13 mouse cellular contexts compared by ENCODE assay signal in genomic region chr16:13521359-13521758, GRCm38 (mm10).
DNase-seq lines count a peak whose midpoint lies in the region; TF ChIP-seq lines count a peak whose summit lies in the region.
"Had no signal": no experiment of that assay in that cellular context is flagged by ENCODE, and none has a peak within 500 bp of the region (broad histone marks: within the 10 kb centered on the region; RNA-seq: fewer than 3 reads in every experiment).

No protein-coding gene starts in this region.

- peak; percentile 47 for DNase-seq in adrenal gland, postnatal 10 days
- DNase-seq in adrenal gland, adult 18-20 months (ENCODE audit: low spot score in 2 of 2): no peak
- peak; percentile 32 for DNase-seq in lung, postnatal 10 days
- no peak for DNase-seq in lung, postnatal 4 days
- peak; percentile 37 to 68 for DNase-seq in gastrocnemius, postnatal 36 days
- no peak for DNase-seq in right cerebral cortex, postnatal 4 days
- no peak for DNase-seq in thymus, adult 18-20 months
- DNase-seq in kidney, adult 2 months: no peak
- DNase-seq: cerebellum, adult 9-11 months; liver had no signal

- H3K27ac ChIP-seq in kidney, adult 2 months (ENCODE audit: insufficient read depth, low read depth, low read length): no peak overlapping the region
- H3K27ac ChIP-seq: forebrain, embryonic 10.5 days; lung, embryonic 15.5 days; midbrain, embryonic 12.5 days had no signal

- 65% methylated on average over 6 of the region's 6 CpGs for WGBS in kidney, adult 2 months

- no peak overlapping the region for H3K4me3 ChIP-seq in kidney, adult 2 months (ENCODE audit: insufficient read depth, low read depth, low read length)
- H3K4me3 ChIP-seq: forebrain, embryonic 10.5 days; lung, embryonic 15.5 days; midbrain, embryonic 12.5 days had no signal

- intact Hi-C loops in gastrocnemius, postnatal 36 days (cut with DNase I): no loop called here

- H3K4me1 ChIP-seq in kidney, adult 2 months (ENCODE audit: control insufficient read depth, insufficient read depth, low read length): no peaks in the 10 kb centered on the region
- H3K4me1 ChIP-seq: forebrain, embryonic 10.5 days; lung, embryonic 15.5 days; midbrain, embryonic 12.5 days had no signal

- H3K27me3 ChIP-seq in kidney, adult 2 months (replicated peaks; ENCODE audit: control insufficient read depth, insufficient read depth, low read length): no peaks in the 10 kb centered on the region
- H3K27me3 ChIP-seq: lung, embryonic 15.5 days; midbrain, embryonic 12.5 days had no signal

- TF ChIP-seq POLR2A in kidney, adult 2 months (IDR thresholded peaks at IDR 0.05; ENCODE audit: low read depth, low read length): no peak

- no peak for TF ChIP-seq CTCF in kidney, adult 2 months (conservative IDR thresholded peaks at IDR 0.05; ENCODE audit: insufficient read depth, insufficient read length, low read depth, low read length)

- no peaks in the 10 kb centered on the region for H3K36me3 ChIP-seq in kidney, adult 2 months (ENCODE audit: control insufficient read depth, insufficient read depth, low read length)
- H3K36me3 ChIP-seq: forebrain, embryonic 10.5 days; lung, embryonic 15.5 days; midbrain, embryonic 12.5 days had no signal

Comparison
In these comparisons a context has a peak if more than half of its experiments do, and no peak if none do; other contexts are left out.
1. DNase-seq: peak in adrenal gland, postnatal 10 days (single experiment), lung, postnatal 10 days (single experiment) and gastrocnemius, postnatal 36 days (2 of 2); none in adrenal gland, adult 18-20 months (0 of 2), lung, postnatal 4 days (0 of 2), right cerebral cortex, postnatal 4 days (single experiment), thymus, adult 18-20 months (0 of 2) and kidney, adult 2 months (single experiment).